Mouse (Mus musculus) heart, adult 9 months (tissue): ENCODE data around the gene Rps16.
A peak's percentile ranks its signal among the peaks of the same experiment; 100 is the strongest.

ENCODE experiments used
- DNase-seq, 2 experiments: peaks; one replicate each; pipeline ENCODE4 v3.0.0; 2022; ENCODE audit warnings: low spot score in 2 of 2

Rps16 gene

GRCm38 (mm10) chr7:28347746-28348145 lies 2.7 kb upstream of the Rps16 start:
- DNase-seq = no peak

- DNase-seq = no peak
These were observed 1.9 kb upstream of the Rps16 start for GRCm38 (mm10) chr7:28348601-28349000.

GRCm38 (mm10) chr7:28351676-28352191 lies 1.3 kb downstream of the Rps16 start:
- DNase-seq = no peak

GRCm38 (mm10) chr7:28353267-28353666 lies 2.8 kb downstream of the Rps16 start:
- DNase-seq = no peak

- DNase-seq = no peak
These were observed 3.7 kb downstream of the Rps16 start for GRCm38 (mm10) chr7:28354113-28354581.

- DNase-seq = no peak
These were observed 4.1 kb downstream of the Rps16 start for GRCm38 (mm10) chr7:28354596-28354995.

GRCm38 (mm10) chr7:28355221-28355620 lies 4.8 kb downstream of the Rps16 start:
- no peak for DNase-seq

GRCm38 (mm10) chr7:28356981-28357380 lies 6.5 kb downstream of the Rps16 start:
- DNase-seq = peak; percentile 71 to 79

GRCm38 (mm10) chr7:28357984-28358383 lies 7.5 kb downstream of the Rps16 start:
- DNase-seq = no peak

- no peak for DNase-seq
These were observed 8.0 kb downstream of the Rps16 start for GRCm38 (mm10) chr7:28358431-28358830.

GRCm38 (mm10) chr7:28359854-28360253 lies 9.4 kb downstream of the Rps16 start:
- no peak for DNase-seq

- DNase-seq = no peak
These were observed 9.8 kb downstream of the Rps16 start for GRCm38 (mm10) chr7:28360291-28360690.

GRCm38 (mm10) chr7:28361647-28362341 lies 11.3 kb downstream of the Rps16 start:
- DNase-seq = no peak

- DNase-seq = no peak
These were observed 12.1 kb downstream of the Rps16 start for GRCm38 (mm10) chr7:28362441-28363060.

- no peak for DNase-seq
These were observed 17.3 kb downstream of the Rps16 start for GRCm38 (mm10) chr7:28367663-28368275.

GRCm38 (mm10) chr7:28368276-28368920 lies 17.9 kb downstream of the Rps16 start:
- no peak for DNase-seq

- no peak for DNase-seq
These were observed 19.6 kb downstream of the Rps16 start for GRCm38 (mm10) chr7:28370051-28370450.

GRCm38 (mm10) chr7:28370977-28371513 lies 20.6 kb downstream of the Rps16 start:
- DNase-seq = peak in 1 of 2 experiments; percentile 49

- peak; percentile 81 to 85 for DNase-seq
These were observed 21.1 kb downstream of the Rps16 start for GRCm38 (mm10) chr7:28371514-28371989.

GRCm38 (mm10) chr7:28372251-28373108 lies 22.0 kb downstream of the Rps16 start, which contains the start of gene Plekhg2:
Gene Plekhg2 (minus strand): TSS chr7:28372599.
- DNase-seq = peak; percentile 99

- peak; percentile 83 to 89 for DNase-seq
These were observed 22.7 kb downstream of the Rps16 start for GRCm38 (mm10) chr7:28373131-28373581.
